Mouse (Mus musculus): ENCODE data around the gene Psmd13.

GRCm38 (mm10) chr7:140848591-140848990 lies 33.2 kb upstream of the Psmd13 start:
- no peak for TF ChIP-seq POLR2A (IDR thresholded peaks at IDR 0.05; ENCODE audit: borderline replicate concordance, extremely low read depth, insufficient read depth, insufficient read length, poor library complexity, severe bottlenecking)
- no peak for TF ChIP-seq CTCF (IDR thresholded peaks at IDR 0.05; ENCODE audit: borderline replicate concordance, extremely low read depth, insufficient read depth, insufficient read length)

All from brain, embryonic 14.5 days (tissue).